Mouse (Mus musculus) forebrain, postnatal 0 days (tissue): Measurements from ENCODE around the gene Gm26920. TPM values are rescaled to one million over a fixed set of nuclear protein-coding genes. Genes with fewer than 3 reads are reported as not detected.

Experiments
- ATAC-seq: fragments of 200-750 bp; cut with Nextera tagmentation; 2 replicates; pipeline ENCODE4 v1.8.0; 2017; ENCODE audit warnings: mild to moderate bottlenecking, moderate library complexity
- DNase-seq: peaks from one replicate; pipeline ENCODE4 v3.0.0-alpha.2; 2015
- H3K27ac ChIP-seq: fragments of 300-500 bp; sonication (generic); 2 replicates; pipeline ENCODE4 v1.5.1; 2014; ENCODE audit warnings: low read depth, mild to moderate bottlenecking, antibody characterized with exemption, low read length, moderate library complexity, mixed read lengths
- H3K27me3 ChIP-seq: fragments of 300-500 bp; sonication (generic); 2 replicates; pipeline ENCODE4 v1.6.1; 2014; ENCODE audit warnings: mild to moderate bottlenecking, low read length, mixed read lengths; ENCODE audit not compliant: insufficient read depth
- H3K36me3 ChIP-seq: fragments of 300-500 bp; sonication (generic); 2 replicates; pipeline ENCODE4 v1.6.1; 2014; ENCODE audit warnings: mild to moderate bottlenecking, moderate library complexity; ENCODE audit not compliant: insufficient read depth
- H3K4me1 ChIP-seq: fragments of 300-500 bp; sonication (generic); 2 replicates; pipeline ENCODE4 v1.6.1; 2014; ENCODE audit warnings: antibody characterized with exemption; ENCODE audit not compliant: insufficient read depth
- H3K4me2 ChIP-seq: fragments of 300-500 bp; sonication (generic); 2 replicates; pipeline ENCODE4 v1.6.1; 2014; ENCODE audit warnings: low read depth, mild to moderate bottlenecking, moderate library complexity
- H3K4me3 ChIP-seq: fragments of 300-500 bp; sonication (generic); 2 replicates; pipeline ENCODE4 v1.5.1; 2014; ENCODE audit warnings: low read depth, low read length, mixed read lengths
- H3K9ac ChIP-seq: fragments of 300-500 bp; sonication (generic); 2 replicates; pipeline ENCODE4 v1.6.1; 2014; ENCODE audit warnings: mild to moderate bottlenecking
- H3K9me3 ChIP-seq: fragments of 300-500 bp; sonication (generic); 2 replicates; pipeline ENCODE4 v1.6.1; 2016; ENCODE audit warnings: low read length
- CTCF ChIP-seq: sonication (generic); IDR thresholded peaks from 2 replicates; pipeline ENCODE4 v1.5.1; 2016; ENCODE audit warnings: antibody characterized with exemption, control low read depth, low read depth
- WGBS: fragments of 180-500 bp; shearing (Covaris S2); extraction: QIAGEN DNeasy Blood & Tissue Kit; methylation state at CpG from one replicate; pipeline ENCODE4 v1.1.7; 2014; 5-methylcytosine and 5-hydroxymethylcytosine counted together
- polyA plus RNA-seq: library from polyadenylated mRNA; unstranded; fragments of >200 nt; fragmentation: Nextera tagmentation; extraction: Ambion mirVana; gene quantifications from 2 replicates; pipeline ENCODE4 v1.2.1, GENCODE M21; 2015
- total RNA-seq: library from RNA; depleted of rRNA; stranded (reverse); fragments of >200 nt; gene quantifications from 2 replicates; pipeline ENCODE4 v1.2.3, GENCODE M21; 2014

The Gm26920 gene
- total and polyA plus RNA-seq, 2 experiments from 2014 or later, result 1.0 to 1.1 TPM

- H3K9ac ChIP-seq, result no peak overlapping the region
- ATAC-seq (no peak), DNase-seq (no peak)
- TF ChIP-seq CTCF, result no peak
- no peaks in the 10 kb centered on the region for H3K9me3 ChIP-seq
- peaks cover 31% of the 10 kb centered on the region for H3K36me3 ChIP-seq
- H3K4me1 ChIP-seq, result peaks cover 9% of the 10 kb centered on the region
- H3K4me2 ChIP-seq, result no peak overlapping the region
- no peaks in the 10 kb centered on the region for H3K27me3 ChIP-seq
- H3K4me3 ChIP-seq, result no peak overlapping the region
- 16% methylated on average over 3 of the region's 3 CpGs for WGBS
- no peak overlapping the region for H3K27ac ChIP-seq
These were observed 36.6 kb downstream of the Gm26920 start for GRCm38 (mm10) chr7:30053591-30053990.

- TF ChIP-seq CTCF, result 0 out of 2 replicates have a peak, but pooled peaks have one; percentile 6
- Histone ChIP-seq H3K9me3 (no peaks in the 10 kb centered on the region), H3K4me1 (peaks cover 9% of the 10 kb centered on the region), H3K27me3 (no peaks in the 10 kb centered on the region), H3K27ac (peak within 1 kb of the TSS; percentile 86), H3K36me3 (peaks cover 10% of the 10 kb centered on the region), H3K4me3 (peak within 1 kb of the TSS; percentile 84), H3K9ac (peak within 1 kb of the TSS; percentile 75), H3K4me2 (peak within 1 kb of the TSS; percentile 80)
- ATAC-seq (peak; percentile 99), DNase-seq (peak; percentile 94)
- under 1% methylated on average over 40 of the region's 40 CpGs for WGBS
These were observed 39.2 kb downstream of the Gm26920 start, which contains the start of gene Zfp14 for GRCm38 (mm10) chr7:30050882-30051548. Gene Zfp14 (minus strand): TSS chr7:30051380.

- ATAC-seq (no peak), DNase-seq (peak; percentile 16)
- WGBS, result 63% methylated on average over 4 of the region's 4 CpGs
These were observed 42.1 kb downstream of the Gm26920 start for GRCm38 (mm10) chr7:30048126-30048525.

GRCm38 (mm10) chr7:30044354-30044753 lies 45.9 kb downstream of the Gm26920 start:
- Histone ChIP-seq H3K9me3 (no peaks in the 10 kb centered on the region), H3K4me3 (no peak overlapping the region), H3K4me2 (no peak overlapping the region), H3K9ac (no peak overlapping the region), H3K36me3 (peaks cover 14% of the 10 kb centered on the region), H3K27me3 (no peaks in the 10 kb centered on the region), H3K27ac (no peak overlapping the region), H3K4me1 (no peaks in the 10 kb centered on the region)
- WGBS, result 59% methylated on average over 9 of the region's 9 CpGs
- no peak for TF ChIP-seq CTCF
- DNase-seq (no peak), ATAC-seq (no peak)

More at GRCm38 (mm10) chr7:30048126-30048525, 42.1 kb downstream of the Gm26920 start:
- Histone ChIP-seq H3K4me3 (no peak overlapping the region), H3K9ac (no peak overlapping the region), H3K27me3 (no peaks in the 10 kb centered on the region), H3K27ac (no peak overlapping the region), H3K4me2 (no peak overlapping the region), H3K9me3 (no peaks in the 10 kb centered on the region), H3K4me1 (peaks cover 9% of the 10 kb centered on the region), H3K36me3 (no peaks in the 10 kb centered on the region; the same call in 1 of the 2 replicates)
- no peak for TF ChIP-seq CTCF

GRCm38 (mm10) chr7:30034331-30034730 lies 55.9 kb downstream of the Gm26920 start:
- H3K9me3 ChIP-seq, result no peaks in the 10 kb centered on the region
- ATAC-seq (no peak), DNase-seq (no peak)
- H3K36me3 ChIP-seq, result peaks cover 23% of the 10 kb centered on the region
- no peak for TF ChIP-seq CTCF
- H3K9ac ChIP-seq, result no peak overlapping the region
- WGBS, result 96% methylated on average over 12 of the region's 12 CpGs
- no peak overlapping the region for H3K4me2 ChIP-seq
- no peak overlapping the region for H3K4me3 ChIP-seq
- no peaks in the 10 kb centered on the region for H3K4me1 ChIP-seq
- no peaks in the 10 kb centered on the region for H3K27me3 ChIP-seq
- H3K27ac ChIP-seq, result no peak overlapping the region

- 68% methylated on average over 3 of the region's 3 CpGs for WGBS
These were observed 58.8 kb downstream of the Gm26920 start for GRCm38 (mm10) chr7:30031379-30031778.

GRCm38 (mm10) chr7:30030677-30031076 lies 59.5 kb downstream of the Gm26920 start:
- no peak overlapping the region for H3K4me3 ChIP-seq
- H3K9me3 ChIP-seq, result no peaks in the 10 kb centered on the region
- WGBS, result 51% methylated on average over 6 of the region's 6 CpGs
- no peak overlapping the region for H3K9ac ChIP-seq
- no peak overlapping the region for H3K4me2 ChIP-seq
- TF ChIP-seq CTCF, result no peak
- no peak for DNase-seq
- no peaks in the 10 kb centered on the region for H3K27me3 ChIP-seq
- no peak for ATAC-seq
- peaks cover 9% of the 10 kb centered on the region; the same call in 1 of the 2 replicates for H3K36me3 ChIP-seq
- no peaks in the 10 kb centered on the region for H3K4me1 ChIP-seq
- H3K27ac ChIP-seq, result no peak overlapping the region

More at GRCm38 (mm10) chr7:30031379-30031778, 58.8 kb downstream of the Gm26920 start:
- Histone ChIP-seq H3K9ac (no peak overlapping the region), H3K27me3 (no peaks in the 10 kb centered on the region), H3K9me3 (no peaks in the 10 kb centered on the region), H3K4me1 (no peaks in the 10 kb centered on the region), H3K4me2 (no peak overlapping the region), H3K4me3 (no peak overlapping the region), H3K27ac (no peak overlapping the region), H3K36me3 (peaks cover 3% of the 10 kb centered on the region; the same call in 1 of the 2 replicates)
- DNase-seq (no peak), ATAC-seq (no peak)
- TF ChIP-seq CTCF, result no peak
